Mouse (Mus musculus) spleen, adult 2 months (tissue): ENCODE results near the gene Plxna4.

Experiments used
- CTCF ChIP-seq: fragments of 200-500 bp; IDR thresholded peaks from 2 replicates; pipeline ENCODE4 v1.5.1; 2011; ENCODE audit warnings: mild to moderate bottlenecking, inconsistent platforms; ENCODE audit not compliant: insufficient read depth, insufficient read length, insufficient replicate concordance; ENCODE audit errors: extremely low read depth
- POLR2A ChIP-seq: fragments of 200-500 bp; IDR thresholded peaks from 2 replicates; pipeline ENCODE4 v1.6.1; 2011; ENCODE audit warnings: low read depth, low read length, inconsistent platforms

GRCm38 (mm10) chr6:32210139-32210538 is 377.9 kb downstream of the Plxna4 start:
- TF ChIP-seq CTCF (no peak), POLR2A (no peak)
